Mouse (Mus musculus) forebrain, embryonic 13.5 days (tissue): ENCODE data around the gene Apoo. TPM values are rescaled to one million over a fixed set of nuclear protein-coding genes. Genes with fewer than 3 reads are reported as not detected.
"Not testable (repeated sequence)": the region's sequence is repeated elsewhere in the genome, so short reads cannot be mapped to it uniquely, and the experiment has no call there.

Experiments used
- ATAC-seq: fragments of 200-750 bp; cut with Nextera tagmentation; 2 replicates; pipeline ENCODE4 v1.8.0; 2017
- H3K27ac ChIP-seq: fragments of 300-500 bp; sonication (generic); 2 replicates; pipeline ENCODE4 v1.5.1; 2015; ENCODE audit warnings: inconsistent platforms, mild to moderate bottlenecking, moderate library complexity
- H3K27me3 ChIP-seq: fragments of 300-500 bp; sonication (generic); 2 replicates; pipeline ENCODE4 v1.6.1; 2015; ENCODE audit warnings: mild to moderate bottlenecking, inconsistent platforms
- H3K36me3 ChIP-seq: fragments of 300-500 bp; sonication (generic); 2 replicates; pipeline ENCODE4 v1.6.1; 2015; ENCODE audit warnings: mild to moderate bottlenecking, inconsistent platforms; ENCODE audit not compliant: poor library complexity, severe bottlenecking
- H3K4me1 ChIP-seq: fragments of 300-500 bp; sonication (generic); 2 replicates; pipeline ENCODE4 v1.6.1; 2015; ENCODE audit warnings: inconsistent platforms
- H3K4me2 ChIP-seq: fragments of 300-500 bp; sonication (generic); 2 replicates; pipeline ENCODE4 v1.6.1; 2015; ENCODE audit warnings: inconsistent platforms, mild to moderate bottlenecking, moderate library complexity
- H3K4me3 ChIP-seq: fragments of 300-500 bp; sonication (generic); 2 replicates; pipeline ENCODE4 v1.5.1; 2015; ENCODE audit warnings: mild to moderate bottlenecking, inconsistent platforms
- H3K9ac ChIP-seq: fragments of 300-500 bp; sonication (generic); 2 replicates; pipeline ENCODE4 v1.6.1; 2015; ENCODE audit warnings: mild to moderate bottlenecking, inconsistent platforms
- H3K9me3 ChIP-seq: fragments of 300-500 bp; sonication (generic); replicated peaks from 2 replicates; pipeline ENCODE4 v1.6.1; 2016; ENCODE audit warnings: inconsistent platforms
- WGBS: fragments of 180-500 bp; shearing (Covaris S2); methylation state at CpG from one replicate; pipeline ENCODE4 v1.1.7; 2015; 5-methylcytosine and 5-hydroxymethylcytosine counted together
- polyA plus RNA-seq: library from polyadenylated mRNA; unstranded; fragments of >200 nt; fragmentation: Nextera tagmentation; extraction: Ambion mirVana; gene quantifications from 2 replicates; pipeline ENCODE4 v1.2.1, GENCODE M21; 2015

The Apoo gene
- 133 and 135 TPM in 2 replicates for polyA plus RNA-seq

DNA sequence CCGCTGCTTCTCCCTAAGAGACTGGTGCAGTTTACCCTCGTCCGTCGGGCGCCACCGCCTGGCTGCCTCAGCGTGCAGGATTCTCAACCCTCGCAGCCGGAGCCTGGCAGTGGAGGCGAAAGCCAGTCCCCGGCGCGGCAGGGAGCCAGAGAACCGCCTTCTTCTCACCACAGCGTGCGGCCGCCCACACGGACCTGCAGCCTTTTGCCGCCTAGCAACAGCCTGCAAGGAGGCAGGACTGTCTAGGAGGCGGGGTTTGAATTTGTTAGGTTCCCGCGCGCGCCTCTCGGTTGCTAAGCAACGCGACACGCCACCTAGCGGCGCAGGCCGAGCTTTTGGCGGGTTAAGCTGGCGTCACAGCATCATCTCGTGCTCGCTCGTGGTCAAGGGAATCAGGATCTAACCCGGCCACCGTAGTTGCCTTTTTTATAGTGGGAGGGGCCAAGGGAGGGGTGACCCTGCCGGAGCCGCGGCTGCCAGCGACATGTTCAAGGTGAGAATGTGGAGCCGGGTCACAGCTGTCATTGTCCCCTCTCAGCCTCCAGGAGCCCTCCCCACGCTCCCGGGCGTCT is at the start of gene Apoo, which contains the start of gene Fam90a1b:
Gene Apoo, plus strand, starts transcription at position 448 of the 572 bp plus-strand sequence.
Gene Fam90a1b, minus strand, starts transcription at position 108 of the 572 bp plus-strand sequence.
- H3K9ac ChIP-seq: peak within 1 kb of the TSS; percentile 66
- peaks cover 56% of the 10 kb centered on the region for H3K27me3 ChIP-seq
- WGBS: 13% methylated on average over 45 of the region's 46 CpGs
- peaks cover 9% of the 10 kb centered on the region; the same call in 1 of the 2 replicates for H3K4me1 ChIP-seq
- no peak within 1 kb of the TSS; the same call in 1 of the 2 replicates for H3K27ac ChIP-seq
- peak within 1 kb of the TSS; percentile 54 for H3K4me3 ChIP-seq
- H3K4me2 ChIP-seq: peak within 1 kb of the TSS; percentile 52
- no peaks in the 10 kb centered on the region for H3K36me3 ChIP-seq
- no peaks in the 10 kb centered on the region for H3K9me3 ChIP-seq
- ATAC-seq: peak; percentile 99

DNA sequence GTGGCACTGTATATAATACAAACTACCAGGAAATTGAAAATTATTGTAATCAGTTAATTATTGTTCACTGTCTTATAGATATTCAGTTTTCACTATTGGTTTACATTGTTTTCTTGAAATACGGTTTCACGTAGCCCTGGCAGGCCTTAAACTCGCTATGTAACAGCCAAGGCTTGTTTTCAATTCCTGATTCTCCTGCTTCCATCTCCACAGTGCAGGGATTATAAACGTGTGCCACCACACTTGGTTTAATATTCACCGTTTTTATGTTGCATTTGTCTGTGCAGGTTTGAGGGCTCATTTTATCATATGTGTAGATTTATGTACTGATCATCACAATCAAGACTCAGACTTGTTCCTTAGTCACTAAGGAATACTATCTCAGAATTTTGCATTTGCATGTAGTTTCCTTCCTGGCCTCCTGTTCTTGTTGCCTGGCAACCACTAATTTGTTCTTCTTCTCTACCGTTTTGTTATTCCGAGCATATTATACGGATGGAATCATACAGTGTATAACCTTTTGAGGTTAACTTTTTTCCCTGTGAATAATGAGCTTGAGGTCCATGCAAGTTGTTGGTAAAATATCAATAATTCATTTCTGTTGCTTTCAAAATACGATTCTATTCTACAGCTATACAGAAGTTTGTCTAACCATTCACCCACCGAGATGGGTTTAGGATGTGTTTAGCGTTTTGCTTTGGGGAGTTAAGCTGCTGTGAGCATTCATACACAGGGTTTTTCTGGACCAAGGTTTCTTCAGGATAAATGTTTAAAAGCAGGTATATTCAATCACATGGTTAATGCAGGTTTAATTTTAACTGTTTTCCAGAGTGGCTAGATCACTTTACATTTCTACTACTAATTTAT is 45.6 kb upstream of the Apoo start:
- H3K4me2 ChIP-seq: no peak overlapping the region
- ATAC-seq: peak; percentile 53; the same call in 1 of the 2 replicates
- no peaks in the 10 kb centered on the region for H3K9me3 ChIP-seq
- 61% methylated on average over 11 of the region's 11 CpGs for WGBS
- no peak overlapping the region for H3K9ac ChIP-seq
- no peaks in the 10 kb centered on the region for H3K36me3 ChIP-seq
- H3K27ac ChIP-seq: no peak overlapping the region
- peaks cover 31% of the 10 kb centered on the region for H3K27me3 ChIP-seq
- H3K4me3 ChIP-seq: no peak overlapping the region
- H3K4me1 ChIP-seq: no peaks in the 10 kb centered on the region

DNA sequence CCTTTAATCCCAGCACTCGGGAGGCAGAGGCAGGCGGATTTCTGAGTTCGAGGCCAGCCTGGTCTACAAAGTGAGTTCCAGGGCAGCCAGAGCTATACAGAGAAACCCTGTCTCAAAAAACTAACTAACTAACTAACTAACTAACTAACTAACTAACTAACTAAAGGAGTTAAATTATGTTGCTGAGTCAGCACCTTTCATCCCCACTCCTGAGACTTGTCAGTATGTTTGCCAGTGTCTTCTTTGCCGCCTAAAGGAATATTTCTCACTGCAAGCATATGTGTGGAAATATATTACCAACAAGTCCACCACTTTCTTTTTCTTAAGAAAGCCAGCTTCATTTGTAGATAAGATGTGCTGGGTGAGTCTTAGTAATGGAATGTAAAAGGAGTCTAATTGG is 23.3 kb upstream of the Apoo start:
- not testable (repeated sequence) for H3K9me3 ChIP-seq
- H3K27me3 ChIP-seq: peaks cover 31% of the 10 kb centered on the region

DNA sequence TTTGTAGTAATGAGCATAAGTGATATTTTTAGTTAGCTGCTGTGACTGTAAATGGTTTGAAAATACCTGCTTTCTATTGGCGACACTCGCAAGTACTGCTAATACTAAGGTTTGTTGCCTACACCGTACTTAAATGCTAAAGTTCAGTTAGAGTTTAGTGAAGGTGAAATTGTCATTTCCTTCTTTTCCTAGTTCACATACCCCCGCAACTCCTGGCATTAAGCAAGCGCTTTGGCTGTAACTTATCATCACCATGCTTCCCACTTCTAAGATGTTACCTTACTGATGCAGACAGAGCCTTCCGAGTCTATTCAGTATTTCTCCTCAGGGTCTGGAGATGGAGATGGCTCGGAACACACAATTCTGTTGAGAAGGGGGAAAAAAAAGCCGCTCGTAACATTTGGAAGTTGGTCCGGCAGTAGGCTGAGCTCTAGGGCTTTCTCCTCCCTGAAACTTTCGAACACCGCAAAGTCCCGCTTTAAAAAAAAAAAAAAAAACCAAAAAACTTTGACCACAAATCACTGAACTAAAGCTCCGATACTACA is 1.5 kb upstream of the Apoo start:
- no peaks in the 10 kb centered on the region for H3K9me3 ChIP-seq
- H3K9ac ChIP-seq: no peak overlapping the region
- H3K4me2 ChIP-seq: peak overlapping the region; percentile 52
- 23% methylated on average over 14 of the region's 14 CpGs for WGBS
- peaks cover 49% of the 10 kb centered on the region for H3K27me3 ChIP-seq
- H3K36me3 ChIP-seq: no peaks in the 10 kb centered on the region
- H3K27ac ChIP-seq: no peak overlapping the region
- H3K4me3 ChIP-seq: peak overlapping the region; percentile 54; the same call in 1 of the 2 replicates
- peaks cover 9% of the 10 kb centered on the region; the same call in 1 of the 2 replicates for H3K4me1 ChIP-seq
- ATAC-seq: no peak

More for the DNA sequence above, 23.3 kb upstream of the Apoo start:
- H3K4me1 ChIP-seq, H3K4me3 ChIP-seq, H3K9ac ChIP-seq, H3K36me3 ChIP-seq, H3K27ac ChIP-seq, ATAC-seq, H3K4me2 ChIP-seq: not testable (repeated sequence)
- 80% methylated on average over 4 of the region's 4 CpGs for WGBS

DNA sequence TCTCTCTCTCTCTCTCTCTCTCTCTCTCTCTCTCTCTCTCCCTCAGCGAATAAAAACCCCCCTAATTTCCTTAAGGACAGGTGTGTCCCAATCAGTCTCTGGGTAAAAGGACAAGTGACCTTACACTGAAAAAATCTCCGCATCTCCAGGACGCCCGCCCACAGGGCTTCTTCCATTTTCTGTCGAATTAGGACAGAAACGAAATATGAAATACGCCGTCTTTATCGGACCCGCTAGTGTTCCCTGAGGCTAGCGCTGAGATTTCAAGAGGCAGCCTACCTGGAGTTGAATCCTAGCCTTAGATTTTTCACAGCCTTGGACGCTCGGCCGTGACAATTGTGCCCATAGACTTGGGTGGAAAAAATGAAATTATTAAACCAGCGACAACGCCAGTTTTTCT is 888 bp upstream of the Apoo start:
- no peaks in the 10 kb centered on the region for H3K9me3 ChIP-seq
- no peaks in the 10 kb centered on the region for H3K36me3 ChIP-seq
- peaks cover 9% of the 10 kb centered on the region; the same call in 1 of the 2 replicates for H3K4me1 ChIP-seq
- no peak for ATAC-seq
- peak overlapping the region; percentile 52 for H3K4me2 ChIP-seq
- H3K27ac ChIP-seq: no peak overlapping the region
- peaks cover 52% of the 10 kb centered on the region for H3K27me3 ChIP-seq
- H3K9ac ChIP-seq: no peak overlapping the region
- WGBS: 19% methylated on average over 16 of the region's 16 CpGs
- H3K4me3 ChIP-seq: peak overlapping the region; percentile 54

DNA sequence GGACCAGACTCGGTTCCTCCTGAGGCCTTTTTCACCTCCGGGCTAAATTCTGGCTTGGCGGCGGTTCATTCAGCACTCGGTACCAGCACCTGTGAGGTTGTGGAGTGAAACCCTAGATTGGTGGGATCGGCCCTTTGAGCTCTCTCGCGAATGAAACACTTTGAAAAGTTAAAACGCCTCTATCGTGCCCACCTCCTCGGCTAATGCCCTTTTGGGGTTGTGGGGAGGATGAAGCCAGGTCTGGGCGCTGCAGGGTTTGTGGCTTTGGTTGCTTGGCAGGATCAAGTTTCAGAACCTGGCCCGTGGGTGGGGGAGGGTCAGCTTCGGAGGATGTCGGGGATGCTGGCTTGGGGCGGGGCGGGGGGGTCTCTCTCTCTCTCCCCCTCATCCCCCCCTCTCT is 331 bp downstream of the Apoo start:
- H3K27me3 ChIP-seq: peaks cover 51% of the 10 kb centered on the region
- H3K4me2 ChIP-seq: peak overlapping the region; percentile 49
- 17% methylated on average over 14 of the region's 17 CpGs for WGBS
- ATAC-seq: no peak
- peak overlapping the region; percentile 66 for H3K9ac ChIP-seq
- no peak overlapping the region; the same call in 1 of the 2 replicates for H3K27ac ChIP-seq
- peak overlapping the region; percentile 54 for H3K4me3 ChIP-seq
- H3K9me3 ChIP-seq: no peaks in the 10 kb centered on the region
- peaks cover 9% of the 10 kb centered on the region; the same call in 1 of the 2 replicates for H3K4me1 ChIP-seq
- H3K36me3 ChIP-seq: no peaks in the 10 kb centered on the region

DNA sequence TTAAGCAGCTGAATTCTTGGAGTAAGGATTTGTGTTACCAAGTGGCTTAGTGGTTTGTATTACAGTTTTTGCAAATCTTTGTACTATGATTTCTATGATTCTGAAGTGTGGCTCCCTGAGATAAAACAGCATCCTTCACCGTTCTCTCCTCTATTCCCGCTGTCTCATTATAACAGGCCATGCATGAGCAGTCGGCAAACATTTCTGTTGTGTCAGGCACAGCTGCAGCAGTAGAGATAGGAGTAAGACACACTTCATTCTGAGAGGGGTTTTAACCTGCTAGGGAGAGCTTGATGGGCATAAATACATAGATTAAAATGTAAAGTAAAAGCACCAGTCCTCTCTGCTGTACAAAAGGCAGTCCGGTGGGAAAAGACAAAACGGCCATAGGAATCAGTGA is 11.8 kb downstream of the Apoo start:
- no peak overlapping the region for H3K4me3 ChIP-seq
- peaks cover 29% of the 10 kb centered on the region; the same call in 1 of the 2 replicates for H3K27me3 ChIP-seq
- H3K9me3 ChIP-seq: no peaks in the 10 kb centered on the region
- H3K36me3 ChIP-seq: peaks cover 7% of the 10 kb centered on the region; the same call in 1 of the 2 replicates
- 65% methylated on average over 5 of the region's 5 CpGs for WGBS
- no peak overlapping the region for H3K9ac ChIP-seq
- H3K4me2 ChIP-seq: no peak overlapping the region
- ATAC-seq: no peak
- no peaks in the 10 kb centered on the region for H3K4me1 ChIP-seq
- H3K27ac ChIP-seq: no peak overlapping the region

DNA sequence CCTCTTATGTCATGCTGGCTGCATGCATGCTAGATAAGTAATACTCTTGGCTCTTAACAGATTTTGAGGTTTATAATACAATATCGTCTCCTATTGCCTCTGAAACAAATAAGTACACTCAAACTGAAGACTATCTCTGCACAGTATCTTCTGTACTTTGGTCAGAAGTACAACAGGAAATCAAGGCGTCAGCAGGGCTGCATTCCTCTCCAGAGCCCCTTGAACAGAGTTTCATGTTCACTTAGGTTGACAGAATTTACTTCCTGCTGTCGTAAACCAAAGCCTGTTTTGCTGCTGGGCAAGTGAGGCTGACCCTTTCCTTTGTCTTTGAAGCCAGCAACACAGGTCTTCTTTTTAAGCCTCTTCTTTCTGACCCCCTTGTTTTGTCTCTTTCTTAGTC is 42.1 kb downstream of the Apoo start:
- Histone ChIP-seq H3K36me3 (no peaks in the 10 kb centered on the region), H3K9me3 (no peaks in the 10 kb centered on the region), H3K27ac (no peak overlapping the region), H3K27me3 (peaks cover 14% of the 10 kb centered on the region; the same call in 1 of the 2 replicates), H3K4me1 (no peaks in the 10 kb centered on the region), H3K4me2 (no peak overlapping the region), H3K4me3 (no peak overlapping the region), H3K9ac (no peak overlapping the region)
- WGBS: 53% methylated on average over 3 of the region's 3 CpGs
- ATAC-seq: no peak

DNA sequence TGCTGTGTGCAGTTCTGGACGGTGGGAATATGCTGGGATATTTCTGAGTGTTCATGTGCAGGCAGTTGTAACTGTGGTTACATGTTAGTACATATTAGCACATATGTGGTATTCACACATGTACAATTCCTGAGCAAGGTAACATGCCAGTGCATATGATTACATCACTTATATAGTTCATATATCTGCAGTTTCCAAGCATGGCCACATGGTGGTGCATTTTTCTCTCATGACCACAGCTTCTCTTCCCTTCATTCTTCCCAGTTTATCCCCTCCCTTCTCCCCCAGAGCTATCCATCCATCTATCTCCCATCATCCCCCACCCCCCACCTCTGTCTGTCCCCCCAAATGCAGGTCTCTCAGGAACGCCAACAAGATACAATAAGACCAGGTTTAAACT is 53.3 kb downstream of the Apoo start:
- H3K36me3 ChIP-seq: peaks cover 7% of the 10 kb centered on the region; the same call in 1 of the 2 replicates
- H3K9me3 ChIP-seq: no peaks in the 10 kb centered on the region
- 97% methylated on average over 2 of the region's 2 CpGs for WGBS
- no peak for ATAC-seq
- H3K27me3 ChIP-seq: peaks cover 6% of the 10 kb centered on the region; the same call in 1 of the 2 replicates
- H3K27ac ChIP-seq: no peak overlapping the region
- H3K4me3 ChIP-seq: no peak overlapping the region
- H3K4me2 ChIP-seq: no peak overlapping the region
- H3K9ac ChIP-seq: no peak overlapping the region
- H3K4me1 ChIP-seq: no peaks in the 10 kb centered on the region

DNA sequence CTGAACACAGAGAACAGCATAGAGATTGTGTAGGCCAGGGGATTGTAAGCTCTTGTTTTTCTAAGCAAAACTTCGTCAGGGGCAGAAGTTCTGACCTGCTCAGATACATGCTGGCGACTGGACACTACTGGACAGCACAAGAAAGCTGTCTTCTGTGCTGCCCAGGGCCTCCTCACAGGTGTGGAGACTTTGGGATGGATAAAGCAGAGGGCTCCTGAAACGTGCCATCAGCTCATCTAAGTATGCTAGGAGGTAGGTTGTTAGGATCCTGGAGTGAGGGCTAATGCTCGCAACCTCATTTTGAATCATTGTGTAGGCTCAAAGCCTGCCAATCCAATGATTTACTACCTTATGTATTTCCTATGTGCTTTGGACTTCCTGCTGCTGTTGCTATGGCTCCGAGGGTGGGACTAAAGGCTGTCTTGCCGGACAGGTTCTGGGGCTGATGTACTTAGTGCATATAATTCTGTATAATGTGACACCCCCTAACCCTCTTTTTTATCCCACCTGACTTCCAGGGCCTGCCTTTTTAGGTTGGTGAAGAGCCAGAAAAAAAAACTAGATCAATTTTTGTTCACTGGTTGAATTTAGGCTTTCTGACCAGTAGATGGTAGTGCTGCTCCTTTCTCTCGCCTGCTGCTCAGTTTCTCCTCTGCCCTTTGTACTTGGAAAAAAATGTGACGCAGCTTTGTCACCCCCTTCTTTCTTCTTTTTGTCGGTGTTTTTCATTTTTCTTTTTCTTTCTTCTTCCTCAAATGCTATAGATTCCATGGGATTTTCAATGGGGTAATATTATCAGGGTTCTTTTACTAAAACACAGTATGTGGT is 64.8 kb downstream of the Apoo start:
- H3K9ac ChIP-seq: no peak overlapping the region
- no peaks in the 10 kb centered on the region for H3K4me1 ChIP-seq
- no peaks in the 10 kb centered on the region for H3K36me3 ChIP-seq
- H3K9me3 ChIP-seq: no peaks in the 10 kb centered on the region
- 38% methylated on average over 9 of the region's 9 CpGs for WGBS
- peaks cover 10% of the 10 kb centered on the region; the same call in 1 of the 2 replicates for H3K27me3 ChIP-seq
- H3K4me3 ChIP-seq: no peak overlapping the region
- no peak overlapping the region for H3K4me2 ChIP-seq
- no peak overlapping the region for H3K27ac ChIP-seq
- ATAC-seq: peak; percentile 85

DNA sequence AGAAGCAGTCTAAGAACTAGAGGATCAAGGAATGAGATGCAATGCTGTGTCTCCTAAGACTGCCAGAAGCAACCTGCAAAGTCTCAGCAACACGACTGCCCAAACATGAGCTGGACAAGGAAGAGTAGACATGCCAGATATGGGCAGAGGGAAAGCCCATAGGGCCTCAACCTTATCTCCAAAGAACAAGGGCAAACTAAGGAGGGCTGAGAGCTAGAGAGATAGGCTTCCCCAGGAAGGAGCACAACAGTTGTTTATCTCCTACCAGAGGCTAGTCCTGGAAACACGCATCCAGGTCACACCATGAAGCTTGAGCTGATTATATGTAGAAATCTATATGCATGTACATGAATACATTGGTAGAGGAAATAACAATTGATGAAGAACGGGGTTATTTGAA is 78.5 kb downstream of the Apoo start:
- not testable (repeated sequence) for H3K36me3 ChIP-seq, H3K27me3 ChIP-seq, H3K4me2 ChIP-seq, H3K4me3 ChIP-seq, ATAC-seq, H3K9ac ChIP-seq, H3K9me3 ChIP-seq, H3K27ac ChIP-seq, H3K4me1 ChIP-seq
- no CpG with 5 or more reads among the region's 3 CpGs for WGBS
